Mouse (Mus musculus): ENCODE measurements at regions not wholly inside any gene's neighbourhood (a gene's known extent, or its start where the extent isn't known, plus 50 kb on each side); places are given as distances from the start of the nearest gene placed in this dataset.

- no peak for TF ChIP-seq EP300 (optimal IDR thresholded peaks at IDR 0.05)
- TF ChIP-seq CTCF (IDR thresholded peaks at IDR 0.05; ENCODE audit: low read depth) = no peak
Observed at GRCm38 (mm10) chr13:5757176-5757575, 104.1 kb upstream of the Klf6 start.

Measured in stomach, postnatal 0 days (tissue).